Mouse (Mus musculus) fibroblast of lung, adult 2 months (primary cell): ENCODE measurements around the gene Glp2r.
A peak's percentile ranks its signal among the peaks of the same experiment; 100 is the strongest.

Experiments used
- DNase-seq: peaks from one replicate; pipeline ENCODE4 v3.0.0-alpha.2; 2011; ENCODE audit warnings: low read depth

Gene Glp2r

GRCm38 (mm10) chr11:67663437-67663836 is 107.5 kb downstream of the Glp2r start:
- no peak for DNase-seq

GRCm38 (mm10) chr11:67661465-67661864 is 109.5 kb downstream of the Glp2r start:
- DNase-seq, result no peak

DNA sequence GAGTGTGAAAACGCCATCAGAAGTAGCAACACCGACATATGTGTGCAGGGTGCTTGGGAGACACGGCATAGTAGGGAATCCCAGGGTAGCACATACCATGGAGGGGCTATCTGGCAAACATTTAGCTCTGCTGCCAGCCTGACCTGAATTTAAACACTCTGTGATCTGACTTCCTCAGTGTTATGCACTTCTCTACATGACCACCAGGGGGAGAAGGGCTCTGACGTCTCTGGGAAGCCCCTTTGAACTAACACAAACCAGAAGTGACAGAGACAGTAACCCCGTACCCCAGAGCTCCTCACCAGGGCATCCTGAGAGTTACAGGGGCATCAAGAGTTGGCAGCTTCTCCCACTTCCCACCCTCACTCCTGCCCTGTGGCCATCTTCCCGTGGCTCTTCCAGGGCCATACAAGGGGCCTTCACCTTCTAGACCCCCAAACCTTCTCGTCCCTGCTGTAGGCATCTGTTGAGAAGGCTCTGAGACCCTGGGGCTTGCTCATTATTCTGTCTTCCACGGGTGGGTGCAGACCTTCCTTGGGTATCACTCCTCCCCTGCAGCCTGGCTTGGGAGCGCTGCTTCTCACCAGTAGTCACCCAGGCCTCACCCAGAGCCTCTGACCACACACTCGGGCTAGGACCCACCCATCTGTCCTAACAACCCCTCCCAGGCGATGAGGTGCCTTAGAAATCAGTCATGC is 113.1 kb downstream of the Glp2r start:
- DNase-seq, result no peak

DNA sequence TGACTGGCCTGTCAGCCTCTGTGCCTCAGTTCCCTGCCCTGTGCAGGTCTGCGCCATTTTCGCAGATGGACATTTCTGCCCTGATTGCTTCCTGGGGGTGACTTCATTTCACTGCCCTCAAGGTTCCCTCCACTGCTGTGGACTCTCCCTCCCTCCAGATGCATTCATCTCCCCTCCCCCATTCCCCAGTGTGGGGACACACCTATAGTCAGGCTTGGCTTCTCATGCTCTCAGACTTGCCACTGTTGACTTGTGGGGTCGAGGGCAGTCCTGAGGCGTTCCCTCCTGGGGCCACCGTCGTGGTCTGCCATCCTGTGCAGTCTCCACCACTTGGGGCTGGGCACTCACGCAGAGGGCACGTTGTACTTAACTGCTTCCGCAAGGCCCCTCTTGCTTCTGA is 114.1 kb downstream of the Glp2r start:
- DNase-seq, result no peak

- DNase-seq, result no peak
Observed at GRCm38 (mm10) chr11:67656366-67656765, 114.6 kb downstream of the Glp2r start.

GRCm38 (mm10) chr11:67655236-67655959 is 115.6 kb downstream of the Glp2r start:
- DNase-seq, result no peak

DNA sequence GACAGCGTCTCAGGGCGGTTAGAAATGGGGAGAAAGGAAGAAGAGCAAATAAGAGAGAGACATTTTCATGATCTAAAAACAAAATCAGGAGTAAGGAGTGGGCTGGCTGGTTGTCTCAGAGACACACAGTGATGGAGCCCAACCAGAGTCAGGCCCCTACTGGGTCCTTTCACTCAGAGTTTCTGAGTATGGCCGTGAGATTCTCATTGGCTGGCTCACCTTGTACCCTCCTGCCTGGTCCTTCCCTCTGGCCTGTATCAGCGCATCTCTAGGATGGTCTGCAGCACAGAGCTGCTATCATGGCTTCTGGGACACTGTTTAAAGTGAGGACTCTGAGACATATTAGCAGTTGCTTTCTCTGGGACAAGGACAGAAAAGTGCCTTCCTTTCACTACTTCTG is 116.4 kb downstream of the Glp2r start:
- DNase-seq, result no peak

DNA sequence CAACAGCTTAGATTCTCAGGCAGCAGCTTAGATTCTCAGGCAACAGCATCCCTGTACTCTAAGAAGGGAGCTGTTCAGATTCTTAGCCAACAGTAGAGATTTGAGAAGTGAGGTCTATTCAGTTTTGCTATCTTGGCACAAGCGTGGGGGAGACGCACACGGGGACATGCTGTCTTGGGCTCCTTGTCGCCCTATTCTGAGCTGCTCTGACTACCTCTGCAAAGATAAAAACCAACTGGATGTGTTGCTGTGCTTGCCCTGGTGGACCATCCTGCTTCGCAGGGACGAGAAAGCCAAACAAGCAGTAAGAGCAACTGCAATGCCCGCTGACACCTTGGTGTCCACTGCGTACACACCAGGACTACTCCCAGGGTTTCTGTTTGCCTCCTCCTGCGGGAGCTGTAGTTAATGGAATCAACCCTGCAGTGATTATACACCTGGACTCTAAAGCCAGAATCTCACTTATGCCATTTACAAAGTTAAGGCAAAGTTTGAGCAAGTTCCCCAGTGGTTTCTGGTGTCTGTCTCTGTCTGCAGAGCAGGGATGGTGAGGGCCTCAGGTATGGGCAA is 117.3 kb downstream of the Glp2r start:
- DNase-seq, result no peak

- DNase-seq, result no peak
Observed at GRCm38 (mm10) chr11:67652893-67653255, 118.1 kb downstream of the Glp2r start.

DNA sequence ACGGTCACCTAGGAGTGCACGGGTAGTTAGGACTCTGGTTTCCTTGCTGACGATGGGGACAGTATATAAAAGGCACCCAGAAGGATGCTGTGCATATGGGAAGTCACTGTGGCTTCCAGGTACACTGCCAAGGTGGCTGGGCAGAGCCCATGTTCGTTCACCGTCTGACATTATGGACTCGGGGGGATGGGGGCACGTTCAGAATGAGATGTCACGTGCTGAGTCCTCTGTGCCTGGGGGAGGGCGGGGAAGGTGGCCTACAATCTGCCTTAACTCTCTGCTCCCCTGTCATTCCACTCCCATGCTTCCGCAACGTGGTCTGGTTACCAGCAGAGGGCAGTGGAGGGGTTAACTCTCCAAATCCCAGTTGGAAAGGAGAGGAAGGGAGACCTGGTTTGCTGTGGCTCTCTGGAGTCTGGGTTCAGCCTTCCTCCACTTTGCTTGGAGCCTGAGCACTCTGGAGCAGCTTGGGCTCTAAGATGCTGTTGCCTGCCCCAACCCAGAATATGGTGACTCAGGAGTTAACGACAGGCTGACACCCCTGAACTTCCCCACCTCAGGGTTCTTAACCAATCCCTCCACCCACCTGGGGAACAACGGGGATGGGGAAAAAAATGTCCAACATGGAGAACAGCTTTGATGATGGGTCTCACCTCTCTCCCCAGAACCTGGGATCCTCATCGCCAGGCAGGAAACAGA is 118.6 kb downstream of the Glp2r start:
- no peak for DNase-seq

- no peak for DNase-seq
Observed at GRCm38 (mm10) chr11:67651731-67652130, 119.2 kb downstream of the Glp2r start.

- no peak for DNase-seq
Observed at GRCm38 (mm10) chr11:67649971-67650707, 120.8 kb downstream of the Glp2r start.

DNA sequence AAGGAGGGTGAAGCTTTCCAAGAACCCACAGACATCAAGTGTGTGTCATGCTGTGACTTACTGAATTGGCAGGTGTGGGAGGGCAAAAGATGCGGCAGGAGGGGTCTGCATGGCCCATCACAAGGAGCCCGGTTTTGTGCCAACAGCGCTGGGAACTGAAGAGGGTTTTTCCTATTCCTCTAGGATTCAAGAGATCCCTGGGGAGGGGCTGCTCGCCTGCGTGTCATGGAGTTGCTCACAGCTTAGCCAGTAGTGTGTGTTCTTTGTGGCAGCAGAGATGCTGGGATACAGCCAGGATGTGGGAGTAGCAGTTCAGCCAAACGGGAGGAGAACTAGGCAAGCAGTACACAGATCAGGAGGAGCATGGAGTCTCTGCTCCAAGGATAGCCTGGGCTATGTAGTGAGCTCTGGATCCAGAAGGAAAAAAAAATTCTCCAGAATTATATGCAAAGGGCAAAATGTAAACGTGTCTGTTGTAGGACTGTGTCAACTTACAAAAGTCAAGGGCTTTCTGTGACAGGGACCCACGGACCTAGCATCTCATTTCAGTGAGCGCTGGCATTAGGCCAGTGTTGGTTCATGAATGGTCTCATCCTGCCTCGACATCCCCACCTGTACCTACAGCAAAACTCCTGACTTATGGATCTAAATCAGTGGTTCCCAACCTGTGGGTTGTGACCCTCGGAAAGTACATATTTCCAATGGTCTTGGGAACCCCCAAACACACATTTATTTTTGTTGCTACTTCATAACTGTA is 122.1 kb downstream of the Glp2r start:
- DNase-seq, result no peak

GRCm38 (mm10) chr11:67647745-67648144 is 123.2 kb downstream of the Glp2r start:
- DNase-seq, result peak; percentile 51

GRCm38 (mm10) chr11:67644632-67645149 is 126.3 kb downstream of the Glp2r start:
- no peak for DNase-seq

GRCm38 (mm10) chr11:67643465-67643864 is 127.5 kb downstream of the Glp2r start:
- DNase-seq, result no peak

GRCm38 (mm10) chr11:67642835-67643234 is 128.1 kb downstream of the Glp2r start:
- no peak for DNase-seq

DNA sequence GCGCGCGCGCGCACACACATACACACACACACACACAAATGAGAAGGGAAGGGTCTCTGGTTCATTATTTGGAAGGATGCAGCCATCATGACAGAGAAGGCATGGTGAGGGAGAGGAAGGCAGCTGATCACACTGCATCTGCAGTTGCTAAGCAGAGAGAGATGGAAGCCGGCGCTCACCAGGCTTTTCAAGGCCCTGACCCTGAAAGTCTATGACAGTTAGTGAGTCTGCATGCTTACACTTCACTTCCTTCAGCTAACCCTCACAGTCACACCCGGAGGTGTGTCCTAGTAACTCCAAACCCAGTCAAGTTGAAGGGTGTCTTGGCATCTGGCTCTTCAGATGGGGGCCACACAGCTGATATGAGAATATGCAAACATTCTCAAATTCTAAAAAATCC is 128.5 kb downstream of the Glp2r start:
- DNase-seq, result no peak

- DNase-seq, result no peak
Observed at GRCm38 (mm10) chr11:67640299-67640698, 130.7 kb downstream of the Glp2r start.

DNA sequence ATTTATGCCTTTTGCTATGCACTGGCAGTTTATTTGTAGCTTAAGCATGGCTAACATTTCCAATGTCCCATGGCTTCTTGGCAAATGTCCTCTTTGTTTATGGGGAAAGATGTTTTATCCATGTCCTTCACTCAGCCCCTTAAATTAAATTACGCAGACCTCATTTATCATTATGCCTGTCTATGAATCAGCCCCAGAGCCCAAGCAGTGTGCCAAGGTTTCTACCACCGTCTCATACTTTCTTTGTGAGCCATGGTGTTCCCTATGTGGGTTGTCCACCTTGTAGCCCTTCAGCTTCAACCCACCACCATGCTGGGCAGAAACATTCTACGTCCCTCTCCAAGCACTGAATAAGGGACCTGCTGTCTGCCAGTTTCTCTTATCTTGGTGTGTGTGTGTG is 132.6 kb downstream of the Glp2r start:
- DNase-seq, result no peak
